Comparison of ENCODE assay signal across 8 mouse cellular contexts in the genomic region with DNA sequence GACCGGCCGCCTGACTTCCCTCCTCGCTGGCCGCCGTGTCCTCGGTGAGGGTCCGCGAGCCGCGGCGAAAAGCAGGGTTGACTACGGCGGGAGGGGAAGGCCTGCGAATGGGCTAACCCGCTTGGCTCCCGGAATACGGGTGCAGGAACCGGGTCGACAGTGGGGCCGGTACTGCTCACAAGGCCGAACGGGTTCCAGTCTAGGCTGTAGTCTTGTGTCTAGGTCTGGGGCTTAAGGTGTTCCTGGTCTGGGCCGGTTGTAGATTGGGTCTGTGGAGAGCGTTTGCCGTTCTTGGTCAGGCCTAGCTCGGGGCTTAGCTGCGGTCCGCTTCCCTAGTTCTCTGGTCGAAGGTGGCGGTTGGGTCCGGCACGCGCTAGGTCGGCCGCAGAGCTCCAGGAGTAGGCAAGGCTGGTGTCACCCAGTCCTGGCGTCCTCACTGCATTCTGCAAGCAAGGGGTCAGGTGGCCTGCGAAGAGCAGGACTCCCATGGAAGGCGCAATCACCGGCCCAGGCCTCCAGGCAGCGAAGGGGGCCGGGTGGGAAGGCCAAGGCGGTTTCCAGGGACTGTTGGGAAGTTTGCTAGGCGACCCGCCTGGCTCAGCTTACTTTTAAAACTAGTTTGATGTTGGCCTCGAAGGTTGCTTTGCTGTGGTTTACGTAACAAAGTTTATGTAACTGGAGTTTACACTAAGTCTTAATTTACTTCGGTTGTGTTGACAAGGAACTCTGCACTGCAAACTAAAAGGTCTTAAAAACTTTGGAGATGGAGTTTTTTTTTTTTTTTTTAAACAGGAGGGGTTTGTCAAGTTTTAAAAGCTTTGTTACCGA. TPM values are rescaled to one million over a fixed set of nuclear protein-coding genes. Genes with fewer than 3 reads are reported as not detected.
DNase-seq lines count a peak whose midpoint lies in the region; ATAC-seq and TF ChIP-seq lines count a peak whose summit lies in the region.

No protein-coding gene starts in this region.

- peak overlapping the region; percentile 94 for H3K27ac ChIP-seq in hindbrain, embryonic 11.5 days (ENCODE audit: low read depth, low read length)
- H3K27ac ChIP-seq in liver, embryonic 12.5 days, result peak overlapping the region; percentile 97

- 2% methylated on average over 28 of the region's 48 CpGs for WGBS in hindbrain, embryonic 11.5 days
- WGBS in liver, embryonic 12.5 days (ENCODE audit: insufficient replicate concordance), result 2% methylated on average over 47 of the region's 48 CpGs

- H3ac ChIP-seq in myocyte (ENCODE audit: control insufficient read depth, insufficient read length), result peak overlapping the region; percentile 93

- peak; percentile 43 for DNase-seq in layer of hippocampus, adult 9-11 months
- no peak for DNase-seq in layer of hippocampus, postnatal 25 days (ENCODE audit: extremely low spot score in 1 of 2, low spot score in 1 of 2)
- DNase-seq in ZHBTc4 (ENCODE audit: low read depth, low spot score), result peak; percentile 53
- peak; percentile 71 for DNase-seq in hindbrain, embryonic 11.5 days (ENCODE audit: low spot score)
- no peak for DNase-seq in cerebellum, adult 9-10 months

- H3K79me2 ChIP-seq in myocyte (ENCODE audit: control insufficient read depth, insufficient read depth), result peaks cover 54% of the 10 kb centered on the region

- TF ChIP-seq POLR2A in myocyte (IDR thresholded peaks at IDR 0.05; ENCODE audit: insufficient read length, low read depth), result no peak

- H3K27me3 ChIP-seq in hindbrain, embryonic 11.5 days (ENCODE audit: control insufficient read depth, insufficient read depth, low read length), result no peaks in the 10 kb centered on the region
- H3K27me3 ChIP-seq in liver, embryonic 12.5 days (replicated peaks), result no peaks in the 10 kb centered on the region
- no peaks in the 10 kb centered on the region for H3K27me3 ChIP-seq in myocyte (ENCODE audit: control insufficient read depth, insufficient read depth, insufficient read length)

- no peaks in the 10 kb centered on the region for H3K4me1 ChIP-seq in hindbrain, embryonic 11.5 days (replicated peaks; ENCODE audit: control insufficient read depth, insufficient read depth, low read length)
- H3K4me1 ChIP-seq in liver, embryonic 12.5 days, result peaks cover 48% of the 10 kb centered on the region

- peak overlapping the region; percentile 83 for H3K4me2 ChIP-seq in hindbrain, embryonic 11.5 days (replicated peaks; ENCODE audit: low read depth, low read length)
- H3K4me2 ChIP-seq in liver, embryonic 12.5 days, result peak overlapping the region; percentile 77
- peak overlapping the region; percentile 83 for H3K4me2 ChIP-seq in myocyte (ENCODE audit: low read depth)

- no peaks in the 10 kb centered on the region for H3K9me3 ChIP-seq in hindbrain, embryonic 11.5 days (ENCODE audit: control insufficient read depth, low read length)
- no peaks in the 10 kb centered on the region for H3K9me3 ChIP-seq in liver, embryonic 12.5 days (replicated peaks)

- no peaks in the 10 kb centered on the region for H3K36me3 ChIP-seq in hindbrain, embryonic 11.5 days (ENCODE audit: control insufficient read depth, insufficient read depth, low read length)
- H3K36me3 ChIP-seq in liver, embryonic 12.5 days, result peaks cover 4% of the 10 kb centered on the region
- H3K36me3 ChIP-seq in myocyte (ENCODE audit: control insufficient read depth, insufficient read depth), result no peaks in the 10 kb centered on the region

- peak; percentile 49 for ATAC-seq in erythroblast, adult 5-6 weeks (replicated peaks; ENCODE audit: low FRiP score, poor library complexity, severe bottlenecking)
- no peak; the same call in 1 of the 2 replicates for ATAC-seq in hindbrain, embryonic 11.5 days (ENCODE audit: low FRiP score)
- peak; percentile 58 for ATAC-seq in liver, embryonic 12.5 days

- peak overlapping the region; percentile 98 for H3K4me3 ChIP-seq in hindbrain, embryonic 11.5 days (ENCODE audit: low read depth, low read length)
- peak overlapping the region; percentile 79 for H3K4me3 ChIP-seq in liver, embryonic 12.5 days
- peak overlapping the region; percentile 98 for H3K4me3 ChIP-seq in myocyte

- H3K9ac ChIP-seq in hindbrain, embryonic 11.5 days (ENCODE audit: low read depth, low read length), result peak overlapping the region; percentile 74
- H3K9ac ChIP-seq in liver, embryonic 12.5 days, result peak overlapping the region; percentile 88

TF ChIP-seq in myocyte, 11 proteins besides CTCF, POLR2A, EP300 and RAD21:
- TF ChIP-seq MYOG (IDR thresholded peaks at IDR 0.05; ENCODE audit: control insufficient read depth in 1 of 3, insufficient read depth in 1 of 3, insufficient read length in 2 of 3, low read depth in 2 of 3) (peak in 1 of 3 experiments; percentile 24), TCF12 (IDR thresholded peaks at IDR 0.05; ENCODE audit: insufficient read depth, poor library complexity, severe bottlenecking) (no peak), SRF (IDR thresholded peaks at IDR 0.05; ENCODE audit: control insufficient read depth, insufficient read length, low read depth) (no peak)

RNA-seq across cellular contexts. Expression of a gene that starts 0.6 kb away (rescaled TPM):
- not detected for total RNA-seq in layer of hippocampus, postnatal 25 days (2021)
- total RNA-seq in erythroblast, adult 5-6 weeks (2015; ENCODE audit: low replicate concordance), result not detected in 2 replicates
- total RNA-seq in erythroblast, adult 5-6 weeks (2017; ENCODE audit: low replicate concordance), result not detected in 2 replicates
- polyA plus RNA-seq in hindbrain, embryonic 11.5 days (2014; fragmentation: Nextera tagmentation; extraction: Ambion mirVana), result not detected in 2 replicates
- not detected in 2 replicates for polyA plus RNA-seq in liver, embryonic 12.5 days (2016; fragmentation: Nextera tagmentation; extraction: Ambion mirVana)
- polyA plus RNA-seq in myocyte (2012; fragmentation: generic; extraction: Trizol), result 0.40 TPM

RNA-seq across cellular contexts. Expression of a gene that starts 0.8 kb away (rescaled TPM):
- 100 to 1,000 TPM; 165 to 170 TPM for total RNA-seq in layer of hippocampus, postnatal 25 days (2021)
- total RNA-seq in erythroblast, adult 5-6 weeks (2015; ENCODE audit: low replicate concordance), result 182 and 214 TPM in 2 replicates
- total RNA-seq in erythroblast, adult 5-6 weeks (2017; ENCODE audit: low replicate concordance), result 262 and 270 TPM in 2 replicates
- polyA plus RNA-seq in hindbrain, embryonic 11.5 days (2014; fragmentation: Nextera tagmentation; extraction: Ambion mirVana), result 231 and 251 TPM in 2 replicates
- 104 and 112 TPM in 2 replicates for polyA plus RNA-seq in liver, embryonic 12.5 days (2016; fragmentation: Nextera tagmentation; extraction: Ambion mirVana)
- 75.2 TPM for polyA plus RNA-seq in myocyte (2012; fragmentation: generic; extraction: Trizol)

Comparison
In these comparisons a context has a peak if more than half of its experiments do, and no peak if none do; other contexts are left out.
1. DNase-seq: peak in layer of hippocampus, adult 9-11 months (single experiment), ZHBTc4 (single experiment) and hindbrain, embryonic 11.5 days (single experiment); none in layer of hippocampus, postnatal 25 days (0 of 2) and cerebellum, adult 9-10 months (single experiment).
2. Peak in every context shown above with its lines, with median percentiles within 50 percentile points of each other: H3K4me2 ChIP-seq and H3K4me3 ChIP-seq.